Mouse (Mus musculus) gastrocnemius, adult 18-20 months (tissue): ENCODE data around the gene 1700014D04Rik. TPM values are rescaled to one million over a fixed set of nuclear protein-coding genes. Genes with fewer than 3 reads are reported as not detected.
"Not testable (repeated sequence)": the region's sequence is repeated elsewhere in the genome, so short reads cannot be mapped to it uniquely, and the experiment has no call there.

ENCODE experiments used
- DNase-seq: peaks from one replicate; pipeline ENCODE4 v3.0.0; 2021; ENCODE audit warnings: low spot score
- total RNA-seq, 2 experiments: library from RNA; stranded (reverse); gene quantifications; 2 replicates each; pipeline ENCODE4 v1.2.3; 2021

Gene 1700014D04Rik
- total RNA-seq, 2 experiments from 2014 or later: not detected

- no peak for DNase-seq
Measured at GRCm38 (mm10) chr13:59738455-59738854, 8.1 kb downstream of the 1700014D04Rik start.

DNA sequence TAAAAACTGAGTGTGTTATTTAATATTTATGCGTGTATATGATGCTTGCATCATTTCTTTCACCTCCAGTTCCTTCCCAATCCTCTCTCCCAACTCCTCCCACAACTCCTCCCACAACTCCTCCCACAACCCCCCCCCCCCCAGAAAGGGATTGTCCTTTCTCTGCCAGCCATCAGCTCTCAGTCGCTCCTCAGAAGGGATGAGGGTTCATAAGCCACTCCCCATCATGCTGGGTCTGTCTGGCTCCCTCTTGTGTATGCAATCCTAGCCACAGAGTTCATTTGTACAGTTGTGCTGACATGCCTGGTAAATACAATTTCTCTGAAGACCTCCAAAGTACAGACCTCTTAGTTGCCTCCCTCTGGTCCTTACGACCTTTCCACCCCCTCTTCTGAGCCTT is 11.4 kb downstream of the 1700014D04Rik start:
- DNase-seq: no peak

- DNase-seq: not testable (repeated sequence)
Measured at GRCm38 (mm10) chr13:59734347-59734746, 12.2 kb downstream of the 1700014D04Rik start.

DNA sequence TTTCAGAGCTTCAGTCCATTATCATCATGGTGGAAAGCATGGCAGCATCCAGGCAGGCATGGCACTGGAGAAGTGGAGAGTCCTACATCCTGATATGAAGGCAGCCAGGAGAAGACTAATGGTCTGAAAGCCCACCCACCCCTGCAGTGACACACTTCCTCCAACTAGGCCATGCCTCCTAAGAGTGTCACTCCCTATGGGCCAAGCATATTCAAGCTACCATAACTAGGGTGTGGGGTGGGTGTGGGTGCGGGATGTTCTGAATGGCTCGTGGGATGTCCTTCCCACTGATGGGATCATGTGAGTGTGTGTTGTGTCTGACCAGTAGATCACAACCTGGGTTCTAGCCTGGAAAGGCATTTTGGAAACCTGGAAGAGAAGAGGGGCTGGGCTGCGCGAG is 12.6 kb downstream of the 1700014D04Rik start:
- no peak for DNase-seq

- DNase-seq: no peak
Measured at GRCm38 (mm10) chr13:59731652-59732051, 14.9 kb downstream of the 1700014D04Rik start, which contains the start of gene Spata31d1d. Gene Spata31d1d (minus strand): TSS chr13:59731752.

DNA sequence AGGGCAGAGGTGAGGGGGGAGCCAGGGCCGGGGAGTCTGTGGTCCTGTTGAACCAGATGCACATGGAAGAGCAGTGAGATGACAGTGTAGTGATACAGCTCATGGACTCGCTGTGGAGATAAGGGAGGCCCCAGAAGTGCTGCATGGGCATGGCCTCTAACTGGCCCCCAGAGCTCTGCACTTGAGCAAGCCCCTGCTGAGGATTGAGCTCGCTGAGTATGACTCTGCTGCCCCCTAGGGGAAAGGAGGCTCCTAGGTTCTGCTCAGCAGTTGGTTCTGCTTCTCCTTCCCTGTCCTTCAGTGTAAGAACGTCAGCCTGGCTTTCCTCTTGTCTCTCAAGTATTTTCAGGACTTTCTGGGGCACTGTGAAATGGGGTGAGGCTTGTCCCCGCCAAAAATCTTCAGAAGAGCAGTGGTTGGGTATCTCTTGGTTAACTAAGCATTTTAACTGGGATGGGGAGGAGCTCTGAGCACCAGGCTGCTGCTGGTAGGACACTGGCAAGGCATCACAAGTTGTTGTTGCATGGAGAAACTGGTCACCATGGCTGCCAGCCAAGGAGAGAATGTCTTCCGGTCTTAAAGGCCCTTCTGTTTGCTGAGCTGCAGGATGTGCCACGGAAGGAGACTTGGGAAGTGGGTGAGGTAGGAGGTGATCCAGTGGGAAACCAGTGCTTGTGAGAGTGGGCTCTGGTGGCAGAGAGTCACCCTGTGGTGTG is 18.0 kb downstream of the 1700014D04Rik start:
- peak; percentile 80 for DNase-seq

DNA sequence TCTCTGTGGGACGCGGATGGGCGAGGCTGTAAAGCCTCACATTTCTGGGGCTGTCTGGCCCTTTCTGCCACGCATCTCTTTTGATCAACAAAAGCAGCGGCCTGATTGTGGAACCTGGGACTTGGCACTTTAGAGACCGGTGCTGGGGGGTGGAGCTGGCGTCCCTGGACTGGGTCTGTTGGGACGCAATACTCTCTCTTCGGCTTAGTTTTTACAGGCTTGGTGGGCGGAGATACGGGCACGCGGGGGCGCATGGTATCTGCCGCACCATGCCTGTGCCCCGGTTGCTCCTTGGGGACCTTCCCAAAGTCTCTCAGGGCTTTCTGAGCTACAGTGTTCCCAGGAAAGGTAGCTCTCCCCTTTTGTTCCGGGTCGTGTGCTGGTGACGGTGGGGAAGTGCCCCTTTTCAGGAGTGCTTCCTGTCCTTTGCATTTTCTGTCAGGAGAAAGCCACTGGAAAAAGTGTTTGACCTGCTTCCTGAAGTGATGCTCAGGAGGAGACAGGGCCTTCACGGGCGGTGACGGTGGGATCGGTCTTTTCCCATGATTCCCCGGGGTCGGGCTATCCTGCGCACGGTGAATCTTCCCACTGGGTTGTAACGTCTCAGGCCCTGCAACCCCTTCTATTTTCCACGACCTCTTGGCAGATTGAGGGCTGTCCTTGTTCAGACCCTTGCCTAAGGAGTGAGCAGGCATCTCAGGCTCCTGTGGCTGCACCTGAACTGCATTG is 20.2 kb downstream of the 1700014D04Rik start:
- DNase-seq: no peak

DNA sequence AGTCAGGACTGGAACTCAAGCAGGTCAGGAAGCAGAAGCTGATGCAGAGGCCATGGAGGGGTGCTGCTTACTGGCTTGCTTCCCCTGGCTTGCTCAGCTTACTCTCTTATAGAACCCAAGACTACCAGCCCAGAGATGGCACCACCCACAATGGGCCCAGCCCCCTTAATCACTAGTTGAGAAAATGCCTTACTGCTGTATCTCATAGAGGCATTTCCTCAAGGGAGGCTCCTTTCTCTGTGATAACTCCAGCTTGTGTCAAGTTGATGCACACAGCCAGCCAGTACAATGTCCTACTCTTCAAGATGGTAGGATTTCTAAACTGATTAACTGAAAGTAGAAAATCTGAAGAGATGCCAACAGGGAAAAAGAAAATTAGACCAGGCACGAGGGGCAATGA is 24.5 kb downstream of the 1700014D04Rik start:
- not testable (repeated sequence) for DNase-seq

GRCm38 (mm10) chr13:59719475-59719874 is 27.1 kb downstream of the 1700014D04Rik start:
- DNase-seq: no peak

DNA sequence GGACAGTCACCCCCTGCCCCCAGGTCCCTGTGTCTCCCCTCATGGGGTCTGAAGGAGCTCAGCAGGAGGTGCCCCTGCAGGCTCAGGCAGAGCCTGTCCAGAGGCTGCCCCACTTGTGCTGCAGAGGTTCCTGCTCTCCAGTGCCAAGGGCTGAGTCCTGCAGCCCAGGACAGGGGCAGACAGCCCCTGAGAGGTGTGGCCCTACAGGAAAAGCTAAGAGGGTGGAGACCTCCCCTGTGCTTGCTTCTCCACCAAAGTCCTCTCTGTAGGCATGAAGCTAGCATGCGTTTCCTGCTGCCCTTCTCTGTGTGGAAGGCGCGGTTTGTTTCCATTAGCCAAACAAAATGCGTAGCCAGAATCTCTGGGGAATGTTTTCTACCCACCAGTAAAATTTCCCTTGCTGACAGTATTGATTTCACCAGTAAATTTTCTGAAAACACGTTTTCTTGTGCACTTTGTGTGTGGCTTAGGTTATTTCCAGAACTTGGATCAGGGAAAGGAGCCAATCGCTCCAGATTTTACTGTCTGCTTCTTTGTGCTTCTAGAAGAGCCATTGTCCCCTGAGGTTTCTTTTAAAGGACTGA is 27.6 kb downstream of the 1700014D04Rik start:
- DNase-seq: not testable (repeated sequence)

DNA sequence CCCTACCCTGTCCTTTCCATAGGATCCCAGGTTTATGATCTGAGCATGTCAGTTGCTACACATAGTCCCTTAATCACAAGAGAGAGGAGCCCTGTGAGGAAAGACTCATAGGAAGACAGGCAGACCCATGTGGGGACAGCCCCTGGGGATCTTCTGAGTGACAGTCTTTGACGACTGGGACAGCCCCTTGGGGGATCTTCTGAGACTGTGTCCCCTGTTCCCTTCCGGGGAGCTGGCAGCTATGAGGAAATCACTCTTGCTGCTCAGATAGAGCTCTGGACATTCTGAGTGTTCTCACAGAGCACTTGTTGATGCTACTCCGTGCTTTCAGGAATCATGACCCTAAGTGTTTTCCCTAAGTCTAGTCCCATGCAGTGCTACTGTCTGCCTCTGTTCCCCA is 32.8 kb downstream of the 1700014D04Rik start:
- DNase-seq: no peak

DNA sequence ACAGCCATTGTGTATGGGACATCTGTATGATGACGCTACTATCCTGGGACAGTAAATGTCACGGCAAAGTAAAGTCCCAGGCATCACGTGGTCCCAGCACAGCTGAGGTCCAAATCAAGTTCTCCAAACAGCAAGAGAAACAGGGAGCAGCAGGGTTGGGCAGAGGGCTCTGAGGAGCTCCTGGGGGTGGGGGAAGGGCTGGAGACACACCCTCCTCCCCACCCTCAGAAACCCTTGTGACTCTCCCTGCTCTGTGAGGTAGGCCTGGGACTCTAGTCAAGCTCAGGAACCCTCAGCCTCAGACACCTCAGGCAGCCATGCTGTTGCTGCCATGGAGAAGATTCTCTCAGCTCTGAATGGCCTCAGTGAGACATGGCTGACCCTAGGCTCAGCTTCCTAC is 34.6 kb downstream of the 1700014D04Rik start, which contains the start of gene Spata31d1b:
Gene Spata31d1b, plus strand, starts transcription at position 301 of the 400 bp plus-strand sequence.
- not testable (repeated sequence) for DNase-seq

- DNase-seq: no peak
Measured at GRCm38 (mm10) chr13:59710230-59710629, 36.3 kb downstream of the 1700014D04Rik start, which contains the start of gene Spata31d1a. Gene Spata31d1a (minus strand): TSS chr13:59710330.

DNA sequence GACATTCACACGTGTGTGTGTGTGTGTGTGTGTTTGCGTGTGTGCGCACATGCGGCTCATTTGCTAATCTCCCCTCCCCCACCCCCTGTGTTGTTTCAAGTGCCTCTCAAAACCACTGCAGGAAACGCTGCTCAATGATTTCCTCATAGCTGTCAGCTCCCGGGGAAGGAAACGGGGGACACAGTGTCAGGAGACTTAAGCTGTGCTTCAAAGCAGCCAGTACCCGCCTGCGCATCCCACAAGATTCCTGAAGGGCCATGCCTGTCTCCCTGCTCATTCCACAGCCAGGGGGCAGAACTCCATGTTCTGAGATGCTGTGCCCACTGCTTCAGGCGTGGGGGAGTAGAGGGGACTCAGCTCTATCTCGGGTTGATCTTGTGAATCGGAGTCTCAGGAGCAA is 42.0 kb downstream of the 1700014D04Rik start:
- no peak for DNase-seq

DNA sequence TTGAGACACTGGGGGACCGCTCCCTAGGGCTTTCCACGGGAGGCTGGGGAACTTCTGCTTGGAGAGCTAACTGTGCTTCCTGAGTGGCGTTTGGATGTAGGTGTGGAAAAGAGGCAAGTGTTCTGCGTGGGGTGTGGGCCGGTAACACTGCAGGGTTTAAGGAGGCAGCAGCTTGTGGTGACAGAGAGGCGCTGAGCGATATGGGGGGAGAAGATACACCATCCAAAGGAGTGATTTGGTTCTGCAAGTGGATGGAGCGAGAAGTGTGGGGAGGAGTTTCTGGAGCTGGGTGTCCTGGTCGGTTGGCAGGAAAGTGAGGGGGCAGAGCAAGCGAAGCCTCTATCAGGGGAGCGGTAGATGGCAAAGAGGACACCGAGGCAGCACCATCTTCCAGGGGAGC is 43.0 kb downstream of the 1700014D04Rik start:
- no peak for DNase-seq

DNA sequence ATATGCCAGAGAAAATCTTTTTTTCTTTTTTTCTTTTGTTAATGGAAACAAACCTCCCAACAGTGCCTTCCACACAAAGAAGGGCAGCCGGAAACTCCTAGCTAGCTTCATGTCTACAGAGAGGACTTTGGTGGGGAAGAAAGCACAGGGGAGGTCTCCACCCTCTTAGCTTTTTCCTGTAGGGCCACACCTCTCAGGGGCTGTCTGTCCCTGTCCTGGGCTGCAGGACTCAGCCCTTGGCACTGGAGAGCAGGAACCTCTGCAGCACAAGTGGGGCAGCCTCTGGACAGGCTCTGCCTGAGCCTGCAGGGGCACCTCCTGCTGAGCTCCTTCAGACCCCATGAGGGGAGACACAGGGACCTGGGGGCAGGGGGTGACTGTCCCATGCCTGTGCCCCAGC is 46.4 kb downstream of the 1700014D04Rik start:
- not testable (repeated sequence) for DNase-seq

GRCm38 (mm10) chr13:59699131-59699530 is 47.4 kb downstream of the 1700014D04Rik start:
- DNase-seq: no peak

GRCm38 (mm10) chr13:59695781-59696180 is 50.8 kb downstream of the 1700014D04Rik start:
- DNase-seq: no peak

GRCm38 (mm10) chr13:59694008-59694407 is 52.5 kb downstream of the 1700014D04Rik start, which contains the start of gene 4921517D22Rik:
Gene 4921517D22Rik (minus strand): TSS chr13:59694108.
- no peak for DNase-seq

GRCm38 (mm10) chr13:59691478-59691877 is 55.1 kb downstream of the 1700014D04Rik start:
- no peak for DNase-seq
